Mouse (Mus musculus): ENCODE data around the gene Tmcc1.

GRCm38 (mm10) chr6:116038222-116038621 is 155.1 kb downstream of the Tmcc1 start:
- TF ChIP-seq EP300 (IDR thresholded peaks at IDR 0.05; ENCODE audit: low read depth) (no peak; the same call in 1 of the 2 replicates), CTCF (IDR thresholded peaks at IDR 0.05; ENCODE audit: low read depth) (no peak)

Data from liver, postnatal 0 days (tissue).